In the genomic region with DNA sequence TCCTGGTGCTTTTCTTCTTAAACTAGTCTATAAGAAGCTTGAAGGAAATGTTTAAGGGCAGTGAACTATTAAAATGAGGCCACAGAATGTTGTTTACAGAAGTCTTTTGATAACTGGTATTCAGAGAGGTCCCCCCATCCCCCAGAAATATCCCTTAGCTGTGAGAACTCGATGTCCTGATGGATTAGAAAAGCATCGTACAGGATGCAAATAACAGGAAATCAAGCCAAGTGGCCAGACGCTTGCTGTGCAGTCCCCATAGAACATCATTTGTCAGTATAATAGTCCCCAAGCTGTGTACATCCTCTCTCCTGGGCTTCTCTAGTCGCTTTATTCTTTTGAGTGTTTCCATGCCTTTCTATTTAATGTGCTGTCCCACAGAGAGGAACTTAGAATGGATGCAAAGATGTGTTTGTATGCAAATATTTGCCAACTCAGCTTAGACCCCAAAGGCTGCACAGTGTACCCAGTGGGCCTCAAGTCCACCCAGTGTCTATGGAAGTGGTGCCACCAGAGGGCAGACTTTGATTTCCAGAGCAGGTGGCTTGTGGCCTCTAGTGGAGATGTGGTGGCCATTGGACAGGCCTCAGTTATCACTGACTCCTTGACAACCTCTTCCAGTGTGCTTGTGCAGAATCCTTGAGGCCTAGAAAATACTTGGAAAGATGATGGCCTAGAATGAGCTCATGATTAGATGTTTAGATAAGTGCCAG, we compare ENCODE assay signal across 12 mouse cellular contexts. TPM values are rescaled to one million over a fixed set of nuclear protein-coding genes. Genes with fewer than 3 reads are reported as not detected.
DNase-seq lines count a peak whose midpoint lies in the region; ATAC-seq and TF ChIP-seq lines count a peak whose summit lies in the region.
"Had no signal": no experiment of that assay in that cellular context is flagged by ENCODE, and none has a peak within 500 bp of the region (broad histone marks: within the 10 kb centered on the region; RNA-seq: fewer than 3 reads in every experiment).

No protein-coding gene starts in this region.

- H3K27me3 ChIP-seq in intestine, embryonic 14.5 days (replicated peaks; ENCODE audit: control insufficient read depth, insufficient read depth, low read length): no peaks in the 10 kb centered on the region
- no peaks in the 10 kb centered on the region for H3K27me3 ChIP-seq in intestine, embryonic 16.5 days (replicated peaks; ENCODE audit: control insufficient read depth, insufficient read depth, low read length)
- no peaks in the 10 kb centered on the region for H3K27me3 ChIP-seq in stomach, postnatal 0 days (ENCODE audit: control insufficient read depth, insufficient read depth, low read length)

- no peaks in the 10 kb centered on the region for H3K4me1 ChIP-seq in intestine, embryonic 14.5 days (replicated peaks; ENCODE audit: control insufficient read depth, insufficient read depth, low read length)
- 0 out of 2 replicates have a peak, but pooled peaks cover 4% of the 10 kb centered on the region for H3K4me1 ChIP-seq in intestine, embryonic 16.5 days (ENCODE audit: control insufficient read depth, insufficient read depth, low read length)
- no peaks in the 10 kb centered on the region for H3K4me1 ChIP-seq in stomach, postnatal 0 days (replicated peaks; ENCODE audit: control insufficient read depth, insufficient read depth)

- peak; percentile 27 for DNase-seq in intestine, embryonic 14.5 days (ENCODE audit: low spot score)
- peak; percentile 16 for DNase-seq in lung, postnatal 10 days
- DNase-seq in lung, postnatal 25 days (ENCODE audit: low spot score): no peak
- DNase-seq in adipocyte (ENCODE audit: low spot score): peak; percentile 5
- no peak for DNase-seq in stomach, postnatal 0 days (ENCODE audit: low spot score)
- no peak for DNase-seq in right cerebral cortex, adult 18-20 months
- DNase-seq: cerebellum, adult 8-10 months; heart, postnatal 36 days had no signal

- no peaks in the 10 kb centered on the region for H3K9me3 ChIP-seq in intestine, embryonic 14.5 days (ENCODE audit: control insufficient read depth, low read length)
- H3K9me3 ChIP-seq in intestine, embryonic 16.5 days (ENCODE audit: control insufficient read depth, low read length): no peaks in the 10 kb centered on the region
- H3K9me3 ChIP-seq in stomach, postnatal 0 days (ENCODE audit: control insufficient read depth, low read length): no peaks in the 10 kb centered on the region

- TF ChIP-seq EP300 in stomach, postnatal 0 days (optimal IDR thresholded peaks at IDR 0.05): no peak

- H3K9ac ChIP-seq in intestine, embryonic 14.5 days (ENCODE audit: low read length): no peak overlapping the region
- H3K9ac ChIP-seq in intestine, embryonic 16.5 days (ENCODE audit: low read depth, low read length): no peak overlapping the region
- no peak overlapping the region for H3K9ac ChIP-seq in stomach, postnatal 0 days (ENCODE audit: low read length)

- no peaks in the 10 kb centered on the region for H3K36me3 ChIP-seq in intestine, embryonic 14.5 days (ENCODE audit: control insufficient read depth, insufficient read depth, low read length)
- H3K36me3 ChIP-seq in intestine, embryonic 16.5 days (ENCODE audit: control insufficient read depth, insufficient read depth, low read length): no peaks in the 10 kb centered on the region
- no peaks in the 10 kb centered on the region for H3K36me3 ChIP-seq in stomach, postnatal 0 days (ENCODE audit: control insufficient read depth, insufficient read depth, low read length)

- no peak overlapping the region for H3K27ac ChIP-seq in intestine, embryonic 14.5 days (ENCODE audit: low read depth)
- H3K27ac ChIP-seq in intestine, embryonic 16.5 days (ENCODE audit: low read length): no peak overlapping the region
- H3K27ac ChIP-seq in stomach, postnatal 0 days (replicated peaks): no peak overlapping the region

- TF ChIP-seq CTCF in stomach, postnatal 0 days (IDR thresholded peaks at IDR 0.05; ENCODE audit: low read depth): peak; percentile 56

- H3K4me2 ChIP-seq in intestine, embryonic 14.5 days (ENCODE audit: low read length): no peak overlapping the region
- no peak overlapping the region for H3K4me2 ChIP-seq in intestine, embryonic 16.5 days (ENCODE audit: low read depth, low read length)
- H3K4me2 ChIP-seq in stomach, postnatal 0 days (replicated peaks; ENCODE audit: low read depth): no peak overlapping the region

- H3K4me3 ChIP-seq in intestine, embryonic 14.5 days (ENCODE audit: low read depth, low read length): no peak overlapping the region
- H3K4me3 ChIP-seq in intestine, embryonic 16.5 days (ENCODE audit: low read length): no peak overlapping the region
- H3K4me3 ChIP-seq in stomach, postnatal 0 days (ENCODE audit: low read depth, low read length): no peak overlapping the region
- H3K4me3 ChIP-seq: erythroblast, embryonic 14.5 days; myocyte had no signal

- ATAC-seq in intestine, embryonic 14.5 days (replicated peaks; ENCODE audit: low FRiP score, low TSS enrichment, low read depth): no peak
- no peak for ATAC-seq in intestine, embryonic 16.5 days
- no peak for ATAC-seq in stomach, postnatal 0 days (ENCODE audit: low FRiP score, low TSS enrichment)
- ATAC-seq: activated CD4-positive, CD25-positive, alpha-beta regulatory T cell, adult 4 months had no signal

- WGBS in intestine, embryonic 14.5 days: 61% methylated on average over 4 of the region's 4 CpGs
- 55% methylated on average over 4 of the region's 4 CpGs for WGBS in intestine, embryonic 16.5 days
- WGBS in stomach, postnatal 0 days: 41% methylated on average over 4 of the region's 4 CpGs

RNA-seq across cellular contexts. Expression of gene Agtr1a, which starts 22.4 kb away (rescaled TPM):
- polyA plus RNA-seq in intestine, embryonic 14.5 days (2014; fragmentation: Nextera tagmentation; extraction: Ambion mirVana): 2.2 and 2.4 TPM in 2 replicates
- polyA plus RNA-seq in intestine, embryonic 16.5 days (2015; fragmentation: Nextera tagmentation; extraction: Ambion mirVana): 2.3 and 3.2 TPM in 2 replicates
- polyA plus RNA-seq in stomach, postnatal 0 days (2015; fragmentation: Nextera tagmentation; extraction: Ambion mirVana): 1.6 and 2.6 TPM in 2 replicates
- polyA plus RNA-seq: erythroblast, embryonic 14.5 days; myocyte had no signal

Comparison
In these comparisons a context has a peak if more than half of its experiments do, and no peak if none do; other contexts are left out.
1. DNase-seq: peak in intestine, embryonic 14.5 days (single experiment), lung, postnatal 10 days (single experiment) and adipocyte (single experiment); none in lung, postnatal 25 days (single experiment), stomach, postnatal 0 days (single experiment) and right cerebral cortex, adult 18-20 months (single experiment).